Mouse (Mus musculus) bone marrow macrophage, adult 2 months (primary cell): ENCODE measurements around the gene Nav2. TPM values are rescaled to one million over a fixed set of nuclear protein-coding genes. Genes with fewer than 3 reads are reported as not detected.

ENCODE experiments used
- H3K27ac ChIP-seq: 2 replicates; pipeline ENCODE4 v1.5.1; 2012; ENCODE audit warnings: low read depth, low read length; ENCODE audit not compliant: insufficient read depth
- H3K4me1 ChIP-seq: 2 replicates; pipeline ENCODE4 v1.6.1; 2012; ENCODE audit warnings: low read length; ENCODE audit not compliant: control insufficient read depth, insufficient read depth
- H3K4me3 ChIP-seq: 2 replicates; pipeline ENCODE4 v1.5.1; 2012; ENCODE audit warnings: mild to moderate bottlenecking, low read length, moderate library complexity; ENCODE audit not compliant: insufficient read depth
- CTCF ChIP-seq: IDR thresholded peaks from 2 replicates; pipeline ENCODE4 v1.5.1; 2012; ENCODE audit warnings: low read depth, mild to moderate bottlenecking, low read length, moderate library complexity
- POLR2A ChIP-seq: IDR thresholded peaks from 2 replicates; pipeline ENCODE4 v1.6.1; 2012; ENCODE audit warnings: mild to moderate bottlenecking, low read depth, low read length, borderline replicate concordance
- polyA plus RNA-seq: library from polyadenylated mRNA; stranded (reverse); fragments of >200 nt; gene quantifications from 2 replicates; pipeline ENCODE4 v1.2.4, GENCODE M21; 2012; ENCODE audit not compliant: missing spikeins, insufficient read depth, insufficient read length

The Nav2 gene
- polyA plus RNA-seq, 1 experiment, result 22.2 TPM

DNA sequence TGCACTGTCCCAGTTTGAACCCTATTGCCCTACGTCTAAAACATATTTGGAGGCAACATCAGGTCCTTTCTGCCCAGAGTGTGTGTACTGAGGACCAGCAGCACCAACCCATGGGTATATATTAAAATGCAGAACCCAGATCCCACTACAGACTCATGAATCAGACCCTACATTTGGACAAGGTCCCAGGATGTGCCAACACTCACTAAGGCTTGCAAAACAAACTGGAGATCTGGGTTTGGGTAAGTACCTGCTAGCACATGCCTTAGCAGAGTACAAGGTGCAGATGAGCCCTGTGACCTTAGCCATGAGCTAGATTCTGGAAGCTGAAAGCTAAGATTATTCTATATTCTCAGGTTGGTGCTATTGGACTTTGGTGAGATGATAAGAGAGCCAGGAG is 192.8 kb downstream of the Nav2 start:
- Histone ChIP-seq H3K4me1 (no peaks in the 10 kb centered on the region), H3K27ac (no peak overlapping the region), H3K4me3 (no peak overlapping the region)
- TF ChIP-seq CTCF (no peak), POLR2A (no peak)

DNA sequence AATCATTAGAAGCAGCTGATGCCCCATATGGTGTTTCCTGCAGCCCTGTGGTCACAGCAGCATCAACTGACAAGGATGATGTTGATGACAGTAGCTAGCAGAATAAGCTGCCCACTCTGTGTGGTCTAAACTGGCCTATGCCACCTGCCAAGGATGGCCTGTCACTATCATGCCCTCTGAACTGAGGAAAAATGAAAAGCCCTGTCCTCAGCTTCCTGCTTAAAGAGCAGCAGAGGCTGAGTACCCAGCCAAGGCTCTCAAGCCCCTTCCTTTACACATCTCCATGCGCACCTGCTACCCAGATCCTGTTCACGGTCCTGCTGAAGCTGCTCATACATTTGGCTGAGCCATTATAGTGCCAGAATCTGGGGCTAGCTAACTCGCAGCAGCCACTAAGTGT is 193.7 kb downstream of the Nav2 start:
- TF ChIP-seq CTCF, result no peak
- no peak for TF ChIP-seq POLR2A
- no peaks in the 10 kb centered on the region for H3K4me1 ChIP-seq
- H3K27ac ChIP-seq, result no peak overlapping the region
- no peak overlapping the region for H3K4me3 ChIP-seq

DNA sequence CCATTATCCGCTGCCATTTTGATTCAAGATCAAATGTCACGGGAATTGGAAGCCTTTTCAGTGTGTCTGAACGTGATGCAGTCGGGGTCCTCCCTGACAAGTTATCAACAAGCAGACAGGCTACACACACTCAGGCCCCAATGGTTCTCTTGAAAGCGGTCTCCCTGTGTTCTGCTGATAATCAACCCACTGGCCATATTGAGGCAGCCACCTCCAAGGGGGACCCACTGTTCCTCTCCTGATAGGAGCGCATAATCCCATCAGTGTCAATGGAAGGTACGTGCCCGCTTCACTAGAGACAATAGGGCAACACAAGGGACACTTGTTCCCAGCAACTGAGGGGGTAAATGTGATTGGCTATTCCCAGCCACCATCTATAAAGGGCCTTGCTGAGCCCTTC is 195.9 kb downstream of the Nav2 start:
- no peaks in the 10 kb centered on the region for H3K4me1 ChIP-seq
- no peak overlapping the region for H3K4me3 ChIP-seq
- TF ChIP-seq CTCF (no peak), POLR2A (no peak)
- no peak overlapping the region for H3K27ac ChIP-seq

DNA sequence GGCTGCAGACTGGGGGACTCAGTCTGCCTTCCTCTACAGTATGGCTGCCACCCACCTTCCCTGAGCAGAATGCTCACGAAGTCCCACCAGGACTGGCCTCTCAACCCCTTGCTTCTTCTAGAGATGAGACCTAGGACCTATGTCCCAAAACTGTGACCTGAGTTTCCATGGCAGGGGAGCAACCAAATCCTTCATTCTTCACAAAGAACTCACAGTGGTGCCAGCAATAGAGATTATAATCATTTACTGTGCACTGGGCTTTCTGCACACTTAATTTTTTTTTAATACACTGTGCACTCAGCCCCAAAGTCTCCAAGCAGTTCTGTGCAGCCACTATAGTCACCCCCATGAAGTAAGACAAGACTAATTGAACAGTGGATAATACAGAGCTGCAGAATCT is 196.3 kb downstream of the Nav2 start:
- Histone ChIP-seq H3K4me1 (no peaks in the 10 kb centered on the region), H3K4me3 (no peak overlapping the region), H3K27ac (no peak overlapping the region)
- TF ChIP-seq CTCF, result no peak
- no peak for TF ChIP-seq POLR2A

DNA sequence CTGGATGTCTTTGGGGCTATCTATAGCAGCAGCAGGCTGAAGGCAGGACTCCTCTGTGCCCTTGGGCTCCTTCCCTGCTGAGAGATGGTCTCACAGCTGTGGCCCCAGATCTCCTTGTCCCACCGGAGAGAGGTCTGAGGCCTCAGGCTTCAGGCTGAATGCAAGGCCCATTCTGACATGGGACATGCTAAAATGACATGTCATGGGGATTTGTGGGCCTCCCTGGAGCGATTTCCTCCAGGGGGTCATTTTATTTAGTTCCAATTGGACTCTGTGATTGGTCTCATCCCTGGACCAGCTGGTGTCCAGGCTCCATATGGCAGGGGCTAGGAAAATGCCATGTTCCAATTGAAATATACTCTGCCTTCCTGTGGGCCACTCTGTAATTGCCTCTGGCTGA is 197.0 kb downstream of the Nav2 start:
- H3K4me1 ChIP-seq, result no peaks in the 10 kb centered on the region
- TF ChIP-seq POLR2A, result no peak
- no peak for TF ChIP-seq CTCF
- H3K27ac ChIP-seq, result no peak overlapping the region
- no peak overlapping the region for H3K4me3 ChIP-seq

DNA sequence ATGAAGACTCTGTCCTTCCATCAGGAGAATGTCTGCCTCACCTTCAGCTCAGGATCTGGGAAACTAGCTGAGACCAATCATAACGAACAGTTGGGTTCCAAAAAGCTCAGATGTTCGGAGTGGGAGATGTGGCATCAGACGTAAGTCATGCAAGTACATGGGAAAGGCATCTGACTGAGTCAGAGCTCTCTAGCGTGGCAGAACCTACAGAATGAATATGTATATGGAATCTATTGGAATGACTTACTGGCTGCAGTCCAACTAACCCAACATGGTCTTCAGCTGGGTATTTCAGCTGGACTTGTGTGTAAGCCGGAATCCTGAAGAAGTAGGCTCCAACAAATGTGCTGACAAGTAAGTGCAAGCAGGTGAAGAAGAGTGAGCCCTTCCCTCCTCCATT is 199.6 kb downstream of the Nav2 start:
- no peak for TF ChIP-seq CTCF
- no peak for TF ChIP-seq POLR2A
- H3K27ac ChIP-seq, result no peak overlapping the region
- H3K4me3 ChIP-seq, result no peak overlapping the region
- H3K4me1 ChIP-seq, result no peaks in the 10 kb centered on the region

DNA sequence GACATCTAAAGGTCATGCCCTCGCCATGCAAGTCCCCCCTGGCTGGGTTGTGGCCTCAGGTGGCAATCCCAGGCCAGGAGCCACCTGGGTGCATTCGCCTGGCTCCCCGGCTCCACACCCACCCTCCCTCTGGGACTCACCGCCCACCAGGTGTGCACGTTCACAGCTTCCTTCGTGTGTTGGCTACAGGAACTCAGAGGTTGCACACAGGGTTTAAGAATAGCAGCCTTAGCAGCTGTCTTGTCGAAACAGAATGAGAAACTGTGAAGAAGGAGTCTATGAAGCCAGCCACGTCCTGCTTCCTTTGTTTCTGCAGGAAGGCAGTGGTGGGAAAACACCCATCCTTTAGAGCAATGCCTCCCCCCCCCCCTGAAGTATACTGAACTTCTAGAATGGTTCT is 210.5 kb downstream of the Nav2 start:
- no peak for TF ChIP-seq POLR2A
- TF ChIP-seq CTCF, result no peak
- H3K4me3 ChIP-seq, result no peak overlapping the region

DNA sequence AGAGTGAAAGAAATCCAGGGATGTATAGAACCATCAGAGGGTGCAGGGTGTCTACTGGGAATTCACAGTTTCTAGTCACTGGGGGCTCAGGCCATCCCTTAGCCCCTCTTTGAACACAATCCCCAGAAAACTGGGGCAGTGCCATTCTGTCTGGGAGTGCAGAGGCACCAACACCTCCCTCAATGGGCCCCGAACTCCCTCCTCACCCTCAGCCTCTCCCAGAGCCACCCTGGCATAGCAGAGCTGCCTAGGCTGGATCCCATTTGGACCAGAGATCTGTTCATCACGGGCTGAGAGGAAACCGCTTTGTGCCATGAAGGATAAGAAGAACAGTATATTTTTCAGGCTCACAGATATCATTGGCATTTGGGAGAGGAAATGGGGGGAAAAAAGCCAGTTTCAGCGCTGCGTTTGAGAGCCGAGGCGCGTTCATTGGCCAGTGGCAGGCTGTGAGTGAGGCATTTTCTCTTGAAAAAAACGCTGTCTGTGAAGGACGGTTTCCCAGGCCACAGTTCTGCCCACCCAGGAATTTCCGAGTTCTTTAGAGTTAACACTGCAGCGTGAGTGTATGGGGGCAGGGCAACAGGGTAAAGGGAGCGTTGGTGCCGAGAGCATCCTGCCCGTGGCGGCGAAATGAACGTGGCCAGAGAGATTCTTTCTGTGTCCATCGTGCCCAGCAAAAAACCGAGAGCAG is 211.4 kb downstream of the Nav2 start:
- Histone ChIP-seq H3K27ac (no peak overlapping the region), H3K4me1 (no peaks in the 10 kb centered on the region), H3K4me3 (no peak overlapping the region)
- TF ChIP-seq POLR2A, result no peak

More for the DNA sequence above, 210.5 kb downstream of the Nav2 start:
- H3K27ac ChIP-seq, result no peak overlapping the region
- no peaks in the 10 kb centered on the region for H3K4me1 ChIP-seq

DNA sequence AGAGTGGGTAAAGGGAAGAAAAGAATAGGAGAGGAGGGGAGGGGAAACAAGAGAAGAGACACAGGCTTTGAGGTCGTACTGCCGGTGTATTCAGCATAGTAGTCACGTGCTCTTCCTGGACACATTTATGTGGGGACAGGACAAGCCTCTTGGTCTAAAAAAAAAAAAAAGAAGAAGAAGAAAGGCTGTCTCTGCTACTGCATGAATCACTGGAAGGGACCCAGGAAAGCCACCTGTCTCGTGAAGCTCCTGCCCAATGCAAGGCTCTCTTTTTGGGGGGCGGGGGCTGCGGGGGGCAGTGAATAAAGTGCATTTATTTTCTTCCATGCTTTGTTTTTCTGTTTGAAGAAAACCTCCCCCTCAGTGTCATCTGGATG is 212.0 kb downstream of the Nav2 start:
- TF ChIP-seq CTCF, result no peak
- no peak for TF ChIP-seq POLR2A
- no peaks in the 10 kb centered on the region for H3K4me1 ChIP-seq
- no peak overlapping the region for H3K4me3 ChIP-seq
- no peak overlapping the region for H3K27ac ChIP-seq

DNA sequence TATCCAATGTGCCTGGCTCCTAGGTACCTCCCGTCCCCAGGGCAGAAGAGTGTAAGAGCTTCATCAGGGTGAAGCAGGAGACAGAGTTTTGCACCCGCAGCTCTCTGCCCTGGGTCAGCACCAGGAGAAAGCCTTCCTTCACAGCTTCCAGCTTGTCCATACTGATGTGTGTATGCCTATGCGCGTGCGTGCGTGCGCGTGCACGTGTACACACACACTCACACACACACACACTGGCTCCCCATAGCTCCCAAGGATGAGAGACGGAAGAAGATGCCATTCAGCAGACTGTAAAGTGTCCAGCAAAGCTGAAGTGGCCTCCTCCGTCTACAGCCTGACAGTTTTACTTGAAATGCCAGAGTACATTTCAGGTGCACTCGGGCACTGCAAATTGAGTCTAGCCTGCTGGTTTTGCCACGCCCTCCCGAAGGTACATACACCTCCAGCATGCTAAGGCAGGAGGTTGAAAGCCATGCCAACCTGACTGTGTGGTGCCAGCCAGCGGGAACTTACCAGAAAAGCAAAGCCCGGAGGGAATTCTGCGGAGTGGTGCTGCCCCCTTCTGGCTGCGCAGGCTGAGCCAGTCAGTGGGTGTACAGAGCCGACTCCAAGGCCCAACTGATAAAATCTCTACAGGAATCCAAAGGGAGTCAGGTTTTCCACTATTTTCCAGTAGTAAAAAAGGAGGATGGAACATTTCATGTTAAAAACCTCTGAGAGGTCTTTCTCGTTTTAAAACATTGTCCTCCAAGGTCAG is 212.6 kb downstream of the Nav2 start:
- Histone ChIP-seq H3K4me3 (no peak overlapping the region), H3K4me1 (no peaks in the 10 kb centered on the region), H3K27ac (no peak overlapping the region)
- peak; percentile 91 for TF ChIP-seq CTCF
- TF ChIP-seq POLR2A, result no peak
